Mouse (Mus musculus) ES-Bruce4 (cell line): Measurements from ENCODE around the gene Ankrd22. TPM values are rescaled to one million over a fixed set of nuclear protein-coding genes. Genes with fewer than 3 reads are reported as not detected.
"Not testable (repeated sequence)": the region's sequence is repeated elsewhere in the genome, so short reads cannot be mapped to it uniquely, and the experiment has no call there.

Source experiments
- H3K27ac ChIP-seq: 2 replicates; pipeline ENCODE4 v1.5.1; 2012; ENCODE audit warnings: low read length, inconsistent platforms; ENCODE audit not compliant: insufficient read depth
- H3K27me3 ChIP-seq: 2 replicates; pipeline ENCODE4 v1.6.1; 2012; ENCODE audit warnings: mild to moderate bottlenecking, low read length, inconsistent platforms; ENCODE audit not compliant: control insufficient read depth, poor library complexity, insufficient read depth, severe bottlenecking
- H3K36me3 ChIP-seq: 2 replicates; pipeline ENCODE4 v1.6.1; 2012; ENCODE audit warnings: inconsistent platforms, mild to moderate bottlenecking, low read length, moderate library complexity; ENCODE audit not compliant: control insufficient read depth, poor library complexity, insufficient read depth, severe bottlenecking
- H3K4me1 ChIP-seq: one replicate; pipeline ENCODE4 v1.8.1; 2011; ENCODE audit warnings: low read length; ENCODE audit not compliant: control insufficient read depth, insufficient read depth
- H3K4me3 ChIP-seq: 2 replicates; pipeline ENCODE4 v1.5.1; 2011; ENCODE audit warnings: low read depth, mild to moderate bottlenecking, low read length
- H3K9ac ChIP-seq: 2 replicates; pipeline ENCODE4 v1.6.1; 2012; ENCODE audit warnings: low read depth, mild to moderate bottlenecking, inconsistent platforms; ENCODE audit not compliant: poor library complexity, severe bottlenecking
- H3K9me3 ChIP-seq: replicated peaks from 2 replicates; pipeline ENCODE4 v1.6.1; 2012; ENCODE audit warnings: mild to moderate bottlenecking, low read length, inconsistent platforms; ENCODE audit not compliant: control insufficient read depth, poor library complexity, insufficient read depth, severe bottlenecking
- CTCF ChIP-seq: IDR thresholded peaks from one replicate; pipeline ENCODE4 v1.8.1; 2011; ENCODE audit warnings: low read depth, low read length
- EP300 ChIP-seq: IDR thresholded peaks from 2 replicates; pipeline ENCODE4 v1.6.1; 2011; ENCODE audit warnings: low read depth, low read length; ENCODE audit not compliant: insufficient read depth
- POLR2A ChIP-seq: IDR thresholded peaks from one replicate; pipeline ENCODE4 v1.8.1; 2011; ENCODE audit warnings: low read length; ENCODE audit not compliant: insufficient read depth
- polyA plus RNA-seq: library from polyadenylated mRNA; stranded (reverse); fragments of >200 nt; gene quantifications from 2 replicates; pipeline ENCODE4 v1.2.4, GENCODE M21; 2011; ENCODE audit warnings: low read depth; ENCODE audit not compliant: missing spikeins, insufficient read depth, insufficient read length

Ankrd22 gene
- polyA plus RNA-seq, 1 experiment: not detected

DNA sequence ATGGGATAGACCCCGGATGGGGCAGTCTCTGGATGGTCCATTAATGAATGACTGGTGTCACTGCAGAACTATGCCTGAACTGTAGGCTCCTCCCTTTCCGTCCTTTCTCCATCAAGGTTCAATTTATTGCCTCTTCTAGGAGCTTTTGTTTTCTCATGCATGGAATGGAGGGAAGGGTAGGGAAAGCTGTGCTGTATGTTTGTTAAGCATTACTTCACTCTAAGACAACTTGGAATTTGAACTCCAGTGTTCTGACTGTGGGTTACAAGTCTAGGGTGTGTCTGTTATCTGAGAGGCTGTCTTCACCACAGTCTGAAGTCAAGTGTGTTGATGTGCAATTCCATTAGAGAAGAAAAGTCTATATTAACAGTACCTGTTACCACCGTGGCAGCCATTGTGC, 43.2 kb upstream of the Ankrd22 start:
- Histone ChIP-seq H3K27ac (no peak overlapping the region), H3K9ac (no peak overlapping the region), H3K9me3 (no peaks in the 10 kb centered on the region), H3K4me3 (no peak overlapping the region), H3K36me3 (no peaks in the 10 kb centered on the region), H3K4me1 (no peaks in the 10 kb centered on the region), H3K27me3 (no peaks in the 10 kb centered on the region)
- TF ChIP-seq POLR2A: no peak
- no peak for TF ChIP-seq CTCF
- no peak for TF ChIP-seq EP300

GRCm38 (mm10) chr19:34206760-34207440, 41.0 kb upstream of the Ankrd22 start:
- H3K4me1 ChIP-seq: no peaks in the 10 kb centered on the region
- no peak overlapping the region for H3K4me3 ChIP-seq
- no peaks in the 10 kb centered on the region for H3K9me3 ChIP-seq
- H3K36me3 ChIP-seq: no peaks in the 10 kb centered on the region
- TF ChIP-seq EP300 (no peak), CTCF (no peak), POLR2A (no peak)
- H3K27me3 ChIP-seq: no peaks in the 10 kb centered on the region
- no peak overlapping the region for H3K27ac ChIP-seq
- no peak overlapping the region for H3K9ac ChIP-seq

DNA sequence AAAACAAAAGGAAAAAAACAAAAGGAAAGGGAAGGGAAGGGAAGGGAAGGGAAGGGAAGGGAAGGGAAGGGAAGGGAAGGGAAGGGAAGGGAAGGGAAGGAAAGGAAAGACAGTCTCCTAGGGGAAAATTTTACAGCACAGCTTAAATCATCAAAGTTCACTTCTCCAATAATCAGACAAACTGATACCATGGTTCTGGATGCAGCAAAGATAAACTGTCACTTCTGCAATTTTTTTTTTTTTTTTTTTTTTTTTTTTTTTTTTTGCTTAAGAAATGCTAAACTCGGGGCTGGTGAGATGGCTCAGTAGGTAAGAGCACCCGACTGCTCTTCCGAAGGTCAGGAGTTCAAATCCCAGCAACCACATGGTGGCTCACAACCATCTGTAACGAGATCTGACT, 40.3 kb upstream of the Ankrd22 start:
- not testable (repeated sequence) for H3K4me1 ChIP-seq, H3K9me3 ChIP-seq, H3K36me3 ChIP-seq, H3K27ac ChIP-seq, H3K27me3 ChIP-seq, H3K4me3 ChIP-seq, H3K9ac ChIP-seq

DNA sequence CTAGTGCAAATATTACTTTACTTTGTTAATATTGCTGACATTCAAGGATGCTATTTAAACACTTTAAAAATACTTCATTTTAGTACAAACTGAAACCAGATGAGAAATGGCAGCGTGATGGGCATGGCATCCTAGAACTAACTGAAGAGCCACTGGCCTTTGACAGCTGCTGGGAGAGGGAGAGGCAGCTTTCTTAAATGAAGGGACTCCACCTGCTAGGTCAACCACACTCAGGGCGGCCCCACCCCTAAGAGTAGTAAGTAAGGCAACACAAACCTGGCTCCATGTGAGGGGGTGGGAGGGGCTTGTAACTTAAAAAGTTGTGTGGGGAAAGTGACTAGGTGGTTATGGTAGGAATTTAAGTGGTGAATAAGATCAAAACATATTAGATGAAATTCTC, 36.8 kb upstream of the Ankrd22 start:
- H3K9ac ChIP-seq: no peak overlapping the region
- no peak overlapping the region for H3K4me3 ChIP-seq
- no peaks in the 10 kb centered on the region for H3K36me3 ChIP-seq
- TF ChIP-seq EP300: no peak
- TF ChIP-seq CTCF: no peak
- TF ChIP-seq POLR2A: no peak
- no peak overlapping the region for H3K27ac ChIP-seq
- no peaks in the 10 kb centered on the region for H3K4me1 ChIP-seq
- H3K9me3 ChIP-seq: no peaks in the 10 kb centered on the region
- no peaks in the 10 kb centered on the region for H3K27me3 ChIP-seq

GRCm38 (mm10) chr19:34199488-34199887, 33.6 kb upstream of the Ankrd22 start:
- no peak overlapping the region for H3K27ac ChIP-seq
- H3K36me3 ChIP-seq: no peaks in the 10 kb centered on the region
- no peaks in the 10 kb centered on the region for H3K9me3 ChIP-seq
- no peaks in the 10 kb centered on the region for H3K4me1 ChIP-seq
- no peak overlapping the region for H3K9ac ChIP-seq
- no peaks in the 10 kb centered on the region for H3K27me3 ChIP-seq
- no peak for TF ChIP-seq EP300
- no peak for TF ChIP-seq POLR2A
- TF ChIP-seq CTCF: no peak
- H3K4me3 ChIP-seq: no peak overlapping the region

GRCm38 (mm10) chr19:34198901-34199300, 33.0 kb upstream of the Ankrd22 start:
- Histone ChIP-seq H3K36me3 (no peaks in the 10 kb centered on the region), H3K9ac (no peak overlapping the region), H3K27me3 (no peaks in the 10 kb centered on the region), H3K9me3 (no peaks in the 10 kb centered on the region), H3K4me3 (no peak overlapping the region), H3K4me1 (peaks cover 2% of the 10 kb centered on the region), H3K27ac (no peak overlapping the region)
- TF ChIP-seq CTCF: no peak
- TF ChIP-seq EP300: no peak
- TF ChIP-seq POLR2A: no peak

GRCm38 (mm10) chr19:34198066-34198465, 32.2 kb upstream of the Ankrd22 start:
- H3K27me3 ChIP-seq: no peaks in the 10 kb centered on the region
- no peaks in the 10 kb centered on the region for H3K36me3 ChIP-seq

More at GRCm38 (mm10) chr19:34198066-34198465, 32.2 kb upstream of the Ankrd22 start:
- Histone ChIP-seq H3K9ac (no peak overlapping the region), H3K4me1 (peaks cover 2% of the 10 kb centered on the region), H3K27ac (no peak overlapping the region), H3K9me3 (no peaks in the 10 kb centered on the region), H3K4me3 (no peak overlapping the region)
- no peak for TF ChIP-seq POLR2A
- no peak for TF ChIP-seq EP300
- no peak for TF ChIP-seq CTCF
